Mouse (Mus musculus): ENCODE data around the gene Sdcbp2.

Gene Sdcbp2

DNA sequence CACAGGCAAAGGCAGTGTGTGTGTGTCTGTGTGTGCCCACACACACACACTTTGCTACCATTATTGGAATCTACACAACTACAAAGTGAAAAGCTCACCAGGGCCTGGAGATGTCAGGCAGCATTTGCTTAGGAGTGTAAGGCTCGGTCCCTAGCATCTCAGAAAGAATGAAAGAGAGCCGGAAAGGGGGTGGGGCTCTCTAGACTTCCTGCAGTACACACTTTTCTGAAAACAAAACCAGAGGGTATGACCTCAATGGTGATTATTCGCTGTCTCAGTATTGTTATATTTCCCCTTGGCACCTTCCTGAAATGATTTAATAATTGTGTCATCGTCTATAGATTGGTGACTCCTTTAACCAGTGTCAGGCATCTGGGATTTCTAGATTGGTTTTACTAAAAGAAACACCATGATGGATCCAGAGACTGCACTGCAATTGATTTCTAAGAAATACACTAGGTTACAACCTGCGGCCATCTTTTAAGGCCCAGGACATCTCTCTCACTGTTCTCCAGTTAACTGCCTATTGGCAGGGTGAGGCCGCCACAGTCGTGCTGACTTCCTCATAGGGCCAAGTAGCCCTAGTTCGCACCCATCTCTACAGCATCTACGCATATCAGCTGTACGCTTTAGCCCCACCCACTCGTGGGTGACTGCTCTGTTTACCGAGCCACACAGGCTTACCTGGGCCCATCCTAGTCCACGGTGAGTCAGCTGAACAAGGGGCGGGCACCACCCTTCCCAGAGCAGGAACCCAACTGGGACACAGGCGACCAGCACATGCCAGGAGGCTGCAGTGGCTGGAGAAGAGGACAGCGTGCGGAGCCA is at the start of gene Sdcbp2:
Gene Sdcbp2, plus strand, starts transcription at position 750 of the 828 bp plus-strand sequence.
- ATAC-seq (ENCODE audit: insufficient number of reproducible peaks, low FRiP score, low TSS enrichment): no peak

DNA sequence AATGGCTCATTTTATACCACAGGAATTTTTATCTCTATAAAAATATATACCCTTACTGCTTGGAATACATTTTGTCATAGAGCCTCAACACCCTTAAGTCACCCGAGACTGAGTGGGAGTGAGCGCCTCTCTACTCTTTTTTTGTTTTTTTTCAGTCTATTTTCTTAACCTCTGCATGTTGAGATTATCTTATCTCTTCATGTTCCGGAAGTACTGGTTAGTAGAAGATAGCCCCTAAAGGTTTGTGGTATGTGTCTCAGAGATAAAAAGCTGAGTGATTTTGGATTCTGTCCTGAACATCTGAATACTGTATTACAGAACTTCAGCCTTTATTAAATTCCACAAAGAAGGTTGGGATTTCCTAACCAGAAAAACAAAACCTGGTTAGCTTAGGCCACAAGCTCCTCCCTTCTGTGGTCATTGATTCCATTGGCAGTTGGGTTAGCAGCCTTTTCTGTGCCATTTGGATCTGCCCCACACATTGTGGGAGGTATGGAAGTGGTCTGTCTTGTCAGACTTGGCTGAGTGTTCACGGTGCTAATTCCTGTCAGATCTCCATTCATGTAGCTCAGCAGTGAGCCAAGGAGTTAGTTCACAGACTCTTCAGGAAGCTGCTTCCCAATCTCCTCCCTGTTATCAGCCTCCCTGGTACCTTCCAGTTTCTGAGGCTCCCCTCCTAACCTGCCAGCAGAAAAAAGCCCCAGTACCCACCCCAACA is 47.9 kb upstream of the Sdcbp2 start:
- ATAC-seq (ENCODE audit: insufficient number of reproducible peaks, low FRiP score, low TSS enrichment): no peak

- ATAC-seq (ENCODE audit: insufficient number of reproducible peaks, low FRiP score, low TSS enrichment): no peak
These were observed 46.9 kb upstream of the Sdcbp2 start for GRCm38 (mm10) chr2:151525520-151525919.

- ATAC-seq (ENCODE audit: insufficient number of reproducible peaks, low FRiP score, low TSS enrichment): no peak
These were observed 44.4 kb upstream of the Sdcbp2 start for GRCm38 (mm10) chr2:151528066-151528465.

DNA sequence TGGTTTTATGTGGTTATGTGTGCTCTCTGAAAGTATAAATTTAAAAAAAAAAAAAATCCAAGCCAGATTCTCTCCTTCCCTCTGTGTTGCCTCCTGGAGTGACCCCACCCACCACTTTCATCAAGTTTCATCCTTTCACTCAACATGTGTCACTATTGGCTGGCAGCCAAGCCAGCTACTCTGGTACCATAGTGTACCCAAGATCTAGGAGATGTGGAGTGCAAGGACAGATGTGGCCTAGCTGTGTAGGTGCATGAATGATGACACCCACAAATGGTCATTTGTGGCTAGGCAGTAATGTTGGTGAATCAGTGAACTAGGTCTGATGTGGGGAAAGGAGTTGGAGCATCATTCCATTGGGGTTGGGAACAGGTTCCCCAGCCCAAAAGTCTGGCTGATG is 43.3 kb upstream of the Sdcbp2 start:
- no peak for ATAC-seq (ENCODE audit: insufficient number of reproducible peaks, low FRiP score, low TSS enrichment)

GRCm38 (mm10) chr2:151530378-151531230 is 41.8 kb upstream of the Sdcbp2 start:
- ATAC-seq (ENCODE audit: insufficient number of reproducible peaks, low FRiP score, low TSS enrichment): no peak

GRCm38 (mm10) chr2:151533632-151534031 is 38.8 kb upstream of the Sdcbp2 start:
- no peak for ATAC-seq (ENCODE audit: insufficient number of reproducible peaks, low FRiP score, low TSS enrichment)

DNA sequence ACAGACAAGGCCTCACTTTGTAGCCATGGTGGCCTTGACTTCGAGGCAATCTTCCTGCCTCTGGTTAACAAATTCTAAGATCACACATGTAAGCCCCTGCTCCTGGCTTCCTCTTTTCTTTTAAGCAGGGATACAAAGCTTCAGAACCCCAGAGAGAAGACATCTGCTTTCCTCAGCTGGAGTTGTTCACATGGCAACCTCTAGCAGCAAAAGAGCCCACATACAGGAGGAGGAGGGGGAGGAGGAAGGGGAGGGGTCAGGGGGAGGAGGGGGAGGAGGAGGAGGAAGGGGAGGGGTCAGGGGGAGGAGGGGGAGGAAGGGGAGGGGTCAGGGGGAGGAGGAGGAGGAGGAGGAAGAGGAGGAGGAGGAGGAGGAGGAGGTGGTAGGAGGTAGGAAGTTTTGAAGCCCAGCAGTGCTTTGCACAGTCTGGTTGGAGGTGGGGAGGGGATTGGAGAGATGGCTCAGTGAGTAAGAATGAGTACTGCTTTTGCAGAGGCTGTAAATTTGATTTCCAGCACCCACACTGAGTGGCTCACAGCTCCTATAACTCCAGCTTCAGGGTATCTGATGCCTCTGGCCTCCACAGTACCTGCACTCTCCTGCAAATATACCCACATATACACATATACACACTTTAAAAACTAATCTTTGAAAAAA is 36.3 kb upstream of the Sdcbp2 start:
- no peak for ATAC-seq (ENCODE audit: insufficient number of reproducible peaks, low FRiP score, low TSS enrichment)

- no peak for ATAC-seq (ENCODE audit: insufficient number of reproducible peaks, low FRiP score, low TSS enrichment)
These were observed 35.8 kb upstream of the Sdcbp2 start for GRCm38 (mm10) chr2:151536618-151536974.

- no peak for ATAC-seq (ENCODE audit: insufficient number of reproducible peaks, low FRiP score, low TSS enrichment)
These were observed 33.8 kb upstream of the Sdcbp2 start for GRCm38 (mm10) chr2:151538646-151539045.

DNA sequence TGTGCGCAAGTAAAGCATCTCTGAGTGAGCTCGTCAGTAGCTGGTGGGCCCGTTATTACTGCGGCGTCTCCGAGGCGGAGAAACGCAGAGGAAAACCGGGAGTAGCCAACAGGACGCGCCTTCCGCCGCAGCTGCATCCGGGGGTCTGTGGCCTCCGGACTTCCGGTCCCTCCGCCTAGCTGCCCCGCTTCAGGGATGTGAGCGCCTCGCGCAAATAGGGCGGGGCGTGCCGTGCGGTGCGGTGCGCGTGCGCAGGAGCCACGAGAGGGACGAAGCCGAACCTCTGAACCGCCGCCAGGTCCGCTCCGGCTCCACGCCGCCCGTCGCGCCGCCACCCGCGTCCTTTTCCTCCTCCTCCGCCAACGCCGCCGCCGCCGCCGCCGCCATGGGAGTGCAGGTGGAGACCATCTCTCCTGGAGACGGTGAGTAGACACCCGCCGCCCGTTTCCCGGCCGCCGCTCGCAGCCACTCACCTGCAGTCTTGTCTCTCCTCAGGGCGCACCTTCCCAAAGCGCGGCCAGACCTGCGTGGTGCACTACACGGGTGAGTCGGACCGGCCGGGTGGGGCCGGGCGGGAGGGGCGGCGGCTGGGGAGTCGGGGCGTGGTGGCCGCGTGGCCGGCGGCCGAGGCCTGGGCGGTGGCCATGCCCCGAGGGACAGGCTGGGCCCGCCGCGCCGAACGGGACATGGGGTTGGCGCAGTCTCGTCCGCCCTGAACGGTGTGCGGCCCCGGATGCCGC is 29.9 kb upstream of the Sdcbp2 start, which contains the start of gene Fkbp1a:
Gene Fkbp1a, plus strand, starts transcription at position 161 of the 740 bp plus-strand sequence.
- ATAC-seq (ENCODE audit: insufficient number of reproducible peaks, low FRiP score, low TSS enrichment): peak; percentile 92

DNA sequence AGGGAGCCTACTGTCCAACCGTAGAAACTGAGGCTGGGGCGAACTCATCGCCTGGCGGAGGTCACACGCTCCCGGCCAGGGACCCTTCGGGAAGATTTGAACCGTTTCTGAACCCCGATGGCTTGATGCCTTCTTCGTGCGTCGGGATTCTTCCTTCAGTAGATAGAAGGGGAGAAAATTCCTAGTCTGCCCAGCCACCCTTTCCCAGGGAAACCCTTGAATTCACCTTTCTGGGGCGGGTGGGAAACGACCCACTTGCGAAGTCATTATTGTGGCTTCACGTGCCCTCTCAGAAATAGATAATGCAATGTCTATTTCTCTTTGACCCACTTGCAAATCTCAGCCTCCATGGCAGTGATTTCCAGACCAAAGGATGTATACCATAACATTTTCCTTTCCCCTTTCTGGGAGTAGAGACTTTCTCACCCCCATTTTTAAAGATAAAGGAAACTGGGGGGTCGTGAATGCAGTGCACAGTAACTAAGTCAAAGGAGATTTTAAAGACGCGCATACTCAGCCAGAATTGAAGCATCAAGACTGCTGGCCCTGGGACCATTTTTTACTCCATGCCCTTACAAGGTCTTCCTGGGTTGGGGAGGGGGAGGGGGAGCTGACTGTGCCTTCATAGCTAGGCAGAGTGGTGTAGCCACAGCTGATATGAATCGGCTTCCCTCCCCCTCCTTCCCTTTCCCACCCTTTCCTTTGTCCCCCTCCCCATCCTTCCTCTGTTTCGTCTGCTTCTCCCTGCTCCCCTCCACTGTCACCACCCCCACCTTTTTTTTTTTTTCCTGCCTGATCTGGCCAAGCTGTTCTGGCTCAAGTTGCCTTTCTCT is 29.1 kb upstream of the Sdcbp2 start:
- ATAC-seq (ENCODE audit: insufficient number of reproducible peaks, low FRiP score, low TSS enrichment): no peak; the same call in 1 of the 2 replicates

- no peak for ATAC-seq (ENCODE audit: insufficient number of reproducible peaks, low FRiP score, low TSS enrichment)
These were observed 27.7 kb upstream of the Sdcbp2 start for GRCm38 (mm10) chr2:151544673-151545072.

DNA sequence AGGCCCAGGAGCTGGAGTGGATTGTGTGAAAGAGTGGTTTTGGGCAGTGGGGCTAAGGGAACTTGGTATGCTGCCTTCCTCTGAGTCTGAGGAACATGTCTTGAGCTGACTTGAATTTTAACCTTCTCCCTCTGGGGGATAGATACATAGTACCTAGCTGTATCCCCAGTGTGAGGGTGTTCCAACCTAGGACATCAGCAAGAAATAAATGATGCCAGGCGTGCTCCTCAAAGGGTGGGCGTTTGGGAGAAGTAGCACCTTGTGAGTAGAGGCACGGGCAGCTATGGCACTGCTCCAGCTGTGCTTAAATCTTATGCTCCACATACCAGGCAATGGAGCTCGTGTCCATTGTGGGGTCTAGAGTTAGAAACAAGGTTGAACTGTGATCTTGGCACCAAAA is 25.9 kb upstream of the Sdcbp2 start:
- ATAC-seq (ENCODE audit: insufficient number of reproducible peaks, low FRiP score, low TSS enrichment): no peak

- no peak for ATAC-seq (ENCODE audit: insufficient number of reproducible peaks, low FRiP score, low TSS enrichment)
These were observed 22.8 kb upstream of the Sdcbp2 start for GRCm38 (mm10) chr2:151549615-151550121.

- no peak for ATAC-seq (ENCODE audit: insufficient number of reproducible peaks, low FRiP score, low TSS enrichment)
These were observed 9.2 kb upstream of the Sdcbp2 start for GRCm38 (mm10) chr2:151562930-151563921.

GRCm38 (mm10) chr2:151564006-151564405 is 8.4 kb upstream of the Sdcbp2 start:
- ATAC-seq (ENCODE audit: insufficient number of reproducible peaks, low FRiP score, low TSS enrichment): no peak

All from cerebellum, adult (tissue).